Mouse (Mus musculus) liver, embryonic 14.5 days (tissue): ENCODE measurements at regions not wholly inside any gene's neighbourhood (a gene's known extent, or its start where the extent isn't known, plus 50 kb on each side); places are given as distances from the start of the nearest gene placed in this dataset.

Experiments
- ATAC-seq: fragments of 200-750 bp; cut with Nextera tagmentation; 2 replicates; pipeline ENCODE4 v1.8.0; 2017; ENCODE audit warnings: moderate number of reproducible peaks, mild to moderate bottlenecking, moderate library complexity; ENCODE audit not compliant: insufficient read depth
- DNase-seq, 3 experiments: peaks; one replicate each; pipeline ENCODE4 v3.0.0-alpha.2; 2012 to 2013; ENCODE audit warnings: low read depth in 3 of 3, low spot score in 3 of 3
- H3K27ac ChIP-seq: fragments of 300-500 bp; sonication (generic); 2 replicates; pipeline ENCODE4 v1.5.1; 2014; ENCODE audit warnings: moderate library complexity, mild to moderate bottlenecking, control low read depth, inconsistent platforms
- H3K27me3 ChIP-seq: fragments of 300-500 bp; sonication (generic); 2 replicates; pipeline ENCODE4 v1.6.1; 2014; ENCODE audit warnings: mild to moderate bottlenecking, low read length, moderate library complexity; ENCODE audit not compliant: control insufficient read depth, insufficient read depth
- H3K36me3 ChIP-seq: fragments of 300-500 bp; sonication (generic); replicated peaks from 2 replicates; pipeline ENCODE4 v1.6.1; 2014; ENCODE audit warnings: low read depth; ENCODE audit not compliant: control insufficient read depth, insufficient read depth
- H3K4me1 ChIP-seq, 2 experiments: fragments of 200-500 bp in 1 of 2; fragments of 300-500 bp in 1 of 2; sonication (generic) in 1 of 2; replicated peaks; 2 replicates each; pipeline ENCODE4 v1.6.1; 2012 to 2014; ENCODE audit warnings: antibody characterized with exemption in 1 of 2, inconsistent platforms in 1 of 2, low read length in 1 of 2; ENCODE audit not compliant: control insufficient read depth in 2 of 2, insufficient read depth in 2 of 2
- H3K4me2 ChIP-seq: fragments of 300-500 bp; sonication (generic); 2 replicates; pipeline ENCODE4 v1.6.1; 2014; ENCODE audit warnings: low read depth, mild to moderate bottlenecking, control low read depth, moderate library complexity
- H3K4me3 ChIP-seq, 2 experiments: fragments of 200-500 bp in 1 of 2; fragments of 300-500 bp in 1 of 2; sonication (generic) in 1 of 2; 2 replicates each; pipeline ENCODE4 v1.5.1; 2012 to 2014; ENCODE audit warnings: low read depth in 2 of 2, low read length in 2 of 2, mild to moderate bottlenecking in 2 of 2, control low read depth in 1 of 2, inconsistent platforms in 1 of 2, moderate library complexity in 1 of 2; ENCODE audit not compliant: insufficient read depth in 1 of 2
- H3K9ac ChIP-seq: fragments of 300-500 bp; sonication (generic); replicated peaks from 2 replicates; pipeline ENCODE4 v1.6.1; 2014; ENCODE audit warnings: mild to moderate bottlenecking, control low read depth, moderate library complexity
- H3K9me3 ChIP-seq: fragments of 300-500 bp; sonication (generic); 2 replicates; pipeline ENCODE4 v1.6.1; 2016; ENCODE audit warnings: low read length, mixed read lengths; ENCODE audit not compliant: control insufficient read depth
- CTCF ChIP-seq: IDR thresholded peaks from 2 replicates; pipeline ENCODE4 v1.5.1; 2016; ENCODE audit warnings: antibody characterized with exemption, low read depth, control low read depth
- EP300 ChIP-seq: IDR thresholded peaks from 2 replicates; pipeline ENCODE4 v1.6.1; 2016; ENCODE audit warnings: antibody characterized with exemption, low read depth
- WGBS: fragments of 180-500 bp; shearing (Covaris S2); extraction: QIAGEN DNeasy Blood & Tissue Kit; methylation state at CpG from one replicate; pipeline ENCODE4 v1.1.7; 2014; ENCODE audit not compliant: insufficient replicate concordance; 5-methylcytosine and 5-hydroxymethylcytosine counted together

GRCm38 (mm10) chr7:83477661-83478121 is 107.0 kb upstream of the Tmc3 start:
- H3K36me3 ChIP-seq = no peaks in the 10 kb centered on the region
- no peaks in the 10 kb centered on the region for H3K27me3 ChIP-seq
- DNase-seq = no peak
- TF ChIP-seq CTCF (no peak), EP300 (no peak)
- H3K9ac ChIP-seq = no peak overlapping the region
- H3K4me1 ChIP-seq = no peaks in the 10 kb centered on the region
- H3K27ac ChIP-seq = no peak overlapping the region
- 61% methylated on average over 7 of the region's 7 CpGs for WGBS
- H3K4me3 ChIP-seq = no peak overlapping the region
- no peaks in the 10 kb centered on the region for H3K9me3 ChIP-seq
- ATAC-seq = no peak
- H3K4me2 ChIP-seq = no peak overlapping the region

- H3K4me3 ChIP-seq = no peak overlapping the region
- no peak for ATAC-seq
- TF ChIP-seq CTCF (no peak), EP300 (no peak)
These were observed 103.1 kb upstream of the Tmc3 start for GRCm38 (mm10) chr7:83481655-83482054.

GRCm38 (mm10) chr7:83482254-83482653 is 102.5 kb upstream of the Tmc3 start:
- H3K4me1 ChIP-seq = no peaks in the 10 kb centered on the region
- DNase-seq (no peak), ATAC-seq (no peak)
- no peaks in the 10 kb centered on the region for H3K36me3 ChIP-seq
- H3K27ac ChIP-seq = no peak overlapping the region
- H3K27me3 ChIP-seq = no peaks in the 10 kb centered on the region
- H3K9me3 ChIP-seq = no peaks in the 10 kb centered on the region
- H3K9ac ChIP-seq = no peak overlapping the region
- TF ChIP-seq CTCF (no peak), EP300 (no peak)
- WGBS = 54% methylated on average over 3 of the region's 3 CpGs
- no peak overlapping the region for H3K4me3 ChIP-seq
- no peak overlapping the region for H3K4me2 ChIP-seq

More at GRCm38 (mm10) chr7:83481655-83482054, 103.1 kb upstream of the Tmc3 start:
- H3K36me3 ChIP-seq = no peaks in the 10 kb centered on the region
- no peak overlapping the region for H3K4me2 ChIP-seq
- H3K4me1 ChIP-seq = no peaks in the 10 kb centered on the region
- DNase-seq = no peak
- no peaks in the 10 kb centered on the region for H3K9me3 ChIP-seq
- no peaks in the 10 kb centered on the region for H3K27me3 ChIP-seq
- no peak overlapping the region for H3K27ac ChIP-seq
- H3K9ac ChIP-seq = no peak overlapping the region

- ATAC-seq (no peak), DNase-seq (no peak)
- Histone ChIP-seq H3K4me2 (no peak overlapping the region), H3K4me1 (no peaks in the 10 kb centered on the region), H3K9ac (no peak overlapping the region), H3K9me3 (no peaks in the 10 kb centered on the region), H3K4me3 (no peak overlapping the region), H3K36me3 (no peaks in the 10 kb centered on the region), H3K27me3 (no peaks in the 10 kb centered on the region), H3K27ac (no peak overlapping the region)
- 22% methylated on average over 7 of the region's 7 CpGs for WGBS
- no peak for TF ChIP-seq EP300
- TF ChIP-seq CTCF = no peak
These were observed 101.9 kb upstream of the Tmc3 start for GRCm38 (mm10) chr7:83482671-83483304.

GRCm38 (mm10) chr7:83486156-83486750 is 98.5 kb upstream of the Tmc3 start:
- no peak overlapping the region for H3K4me3 ChIP-seq
- TF ChIP-seq EP300 = no peak
- TF ChIP-seq CTCF = no peak
- no peaks in the 10 kb centered on the region for H3K9me3 ChIP-seq
- WGBS = 36% methylated on average over 2 of the region's 2 CpGs
- no peaks in the 10 kb centered on the region for H3K27me3 ChIP-seq
- no peak for DNase-seq
- no peak for ATAC-seq
- no peak overlapping the region for H3K4me2 ChIP-seq
- no peaks in the 10 kb centered on the region for H3K36me3 ChIP-seq
- no peak overlapping the region for H3K27ac ChIP-seq
- H3K4me1 ChIP-seq = no peaks in the 10 kb centered on the region
- no peak overlapping the region for H3K9ac ChIP-seq
